Mouse (Mus musculus): ENCODE results near the gene Tmem91. TPM values are rescaled to one million over a fixed set of nuclear protein-coding genes. Genes with fewer than 3 reads are reported as not detected.

Tmem91 gene
- total and polyA plus RNA-seq, 3 experiments = 0.55 to 1.3 TPM; not detected in 1

GRCm38 (mm10) chr7:25626509-25627430 lies 48.2 kb downstream of the Tmem91 start, which contains the start of gene B3gnt8:
Gene B3gnt8 (plus strand): TSS chr7:25626654.
- Histone ChIP-seq H3K79me2 (replicated peaks; ENCODE audit: control insufficient read depth, extremely low read depth, insufficient read depth, poor library complexity, severe bottlenecking) (no peaks in the 10 kb centered on the region), H3K9me3 (replicated peaks; ENCODE audit: low read length) (no peaks in the 10 kb centered on the region), H3K4me2 (ENCODE audit: insufficient read depth, low read depth, poor library complexity, severe bottlenecking) (no peak within 1 kb of the TSS), H3K27ac (ENCODE audit: insufficient read depth, low read depth) (no peak within 1 kb of the TSS), H3K4me3 (replicated peaks in 1 of 3; ENCODE audit: low read depth in 2 of 3, low read length in 2 of 3, poor library complexity in 1 of 3) (no peak within 1 kb of the TSS), H3K27me3 (replicated peaks) (no peaks in the 10 kb centered on the region), H3K36me3 (replicated peaks in 1 of 2; ENCODE audit: control insufficient read depth in 1 of 2, insufficient read depth in 1 of 2, low read length in 1 of 2) (peaks cover 22 to 69% of the 10 kb centered on the region in 2 experiments), H3K4me1 (ENCODE audit: control insufficient read depth in 1 of 2, insufficient read depth in 2 of 2) (peaks cover 0 to 3% of the 10 kb centered on the region in 2 experiments; a peak in 1 of 4 replicates), H3K9ac (ENCODE audit: insufficient read depth, low read depth) (no peak within 1 kb of the TSS)
- dilution Hi-C loops (cut with MboI; ENCODE audit: extremely low pct_ligation_motif_present, extremely low pct_unique_long_range_greater_than_20kb, low sequenced_read_pairs) (no loop called here), in situ Hi-C loops (cut with MboI; ENCODE audit: low pct_ligation_motif_present, low pct_unique_long_range_greater_than_20kb, low sequenced_read_pairs) (no loop called here)
- no peak for DNase-seq (ENCODE audit: extremely low read depth)
- no peak for TF ChIP-seq UBTF (IDR thresholded peaks at IDR 0.05; ENCODE audit: low read depth, low read length)
- no peak for TF ChIP-seq MEF2A (IDR thresholded peaks at IDR 0.05; ENCODE audit: borderline replicate concordance, low read depth, low read length)
- TF ChIP-seq E2F4 (IDR thresholded peaks at IDR 0.05; ENCODE audit: insufficient replicate concordance, low read depth, low read length) = no peak
- TF ChIP-seq CHD2 (IDR thresholded peaks at IDR 0.05; ENCODE audit: low read length) = no peak
- no peak for TF ChIP-seq ZMIZ1 (IDR thresholded peaks at IDR 0.05; ENCODE audit: low read depth, low read length)
- TF ChIP-seq HCFC1 (IDR thresholded peaks at IDR 0.05; ENCODE audit: low read depth, low read length) = no peak
- TF ChIP-seq MYC (IDR thresholded peaks at IDR 0.05; ENCODE audit: low read depth, low read length) = no peak
- TF ChIP-seq CHD1 (IDR thresholded peaks at IDR 0.05; ENCODE audit: low read depth, low read length) = no peak
- TF ChIP-seq KAT2A (IDR thresholded peaks at IDR 0.05; ENCODE audit: insufficient replicate concordance, low read length) = no peak
- TF ChIP-seq ELF1 (IDR thresholded peaks at IDR 0.05; ENCODE audit: low read depth, low read length) = no peak
- no peak for TF ChIP-seq RAD21 (IDR thresholded peaks at IDR 0.05; ENCODE audit: low read depth, low read length)

- Histone ChIP-seq H3K9ac (ENCODE audit: insufficient read depth, low read depth) (no peak overlapping the region), H3K27me3 (replicated peaks) (no peaks in the 10 kb centered on the region), H3K79me2 (replicated peaks; ENCODE audit: control insufficient read depth, extremely low read depth, insufficient read depth, poor library complexity, severe bottlenecking) (no peaks in the 10 kb centered on the region), H3K4me1 (ENCODE audit: control insufficient read depth in 1 of 2, insufficient read depth in 2 of 2) (peaks cover 0 to 3% of the 10 kb centered on the region in 2 experiments; a peak in 1 of 4 replicates), H3K9me3 (replicated peaks; ENCODE audit: low read length) (no peaks in the 10 kb centered on the region), H3K36me3 (replicated peaks in 1 of 2; ENCODE audit: control insufficient read depth in 1 of 2, insufficient read depth in 1 of 2, low read length in 1 of 2) (peaks cover 24 to 69% of the 10 kb centered on the region in 2 experiments), H3K27ac (ENCODE audit: insufficient read depth, low read depth) (no peak overlapping the region), H3K4me3 (replicated peaks in 1 of 3; ENCODE audit: low read depth in 2 of 3, low read length in 2 of 3, poor library complexity in 1 of 3) (no peak overlapping the region), H3K4me2 (ENCODE audit: insufficient read depth, low read depth, poor library complexity, severe bottlenecking) (no peak overlapping the region)
- in situ Hi-C loops (cut with MboI; ENCODE audit: low pct_ligation_motif_present, low pct_unique_long_range_greater_than_20kb, low sequenced_read_pairs) (no loop called here), dilution Hi-C loops (cut with MboI; ENCODE audit: extremely low pct_ligation_motif_present, extremely low pct_unique_long_range_greater_than_20kb, low sequenced_read_pairs) (no loop called here)
- peak; percentile 44 for DNase-seq (ENCODE audit: extremely low read depth)
- TF ChIP-seq CTCF (conservative IDR thresholded peaks at IDR 0.05 in 1 of 2, IDR thresholded peaks at IDR 0.05 in 1 of 2; ENCODE audit: low read depth in 2 of 2, low read length in 2 of 2) (peak; percentile 62 to 73), SMC3 (IDR thresholded peaks at IDR 0.05; ENCODE audit: low read depth, low read length) (peak; percentile 79), MYC (IDR thresholded peaks at IDR 0.05; ENCODE audit: low read depth, low read length) (no peak), RCOR1 (conservative IDR thresholded peaks at IDR 0.05; ENCODE audit: low read depth, low read length) (no peak), POLR2A (IDR thresholded peaks at IDR 0.05; ENCODE audit: low read depth, low read length) (no peak), RAD21 (IDR thresholded peaks at IDR 0.05; ENCODE audit: low read depth, low read length) (peak; percentile 66), POLR2AphosphoS2 (IDR thresholded peaks at IDR 0.05; ENCODE audit: low read depth, low read length) (0 out of 2 replicates have a peak, but pooled peaks have one; percentile 22)
Observed at GRCm38 (mm10) chr7:25625594-25626250, 49.2 kb downstream of the Tmem91 start.
